Mouse (Mus musculus): Measurements from ENCODE around the gene Pheta2. TPM values are rescaled to one million over a fixed set of nuclear protein-coding genes. Genes with fewer than 3 reads are reported as not detected.
A peak's percentile ranks its signal among the peaks of the same experiment; 100 is the strongest.

Pheta2 gene
- total and polyA plus RNA-seq, 3 experiments, result 18.8 to 67.8 (median 42.2) TPM

DNA sequence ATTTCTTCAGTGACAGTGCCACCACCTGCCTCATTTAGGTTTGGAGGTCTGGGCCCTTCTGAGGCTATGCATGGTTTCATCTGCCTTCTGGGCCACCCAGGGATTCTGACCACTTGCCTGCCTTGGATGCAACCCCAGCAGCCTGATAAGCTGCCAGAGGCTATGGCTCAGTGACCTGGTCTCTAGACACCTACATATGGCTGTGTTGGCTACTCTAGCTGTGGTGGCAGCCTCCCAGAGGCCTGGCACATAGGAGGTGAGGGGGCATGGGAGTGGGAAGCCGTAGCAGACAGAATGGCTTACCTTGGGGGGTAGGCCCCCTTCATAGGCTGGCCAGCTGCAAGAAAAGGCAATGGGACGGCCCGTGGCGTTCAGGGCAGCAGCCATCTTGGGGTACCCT, 3.5 kb upstream of the Pheta2 start:
- H3K27me3 ChIP-seq (ENCODE audit: insufficient read depth, low read length), result no peaks in the 10 kb centered on the region
- H3K9me3 ChIP-seq (replicated peaks), result no peaks in the 10 kb centered on the region
- H3K4me1 ChIP-seq (ENCODE audit: insufficient read depth, low read depth, low read length), result peaks cover 78% of the 10 kb centered on the region
- no peak overlapping the region for H3K4me3 ChIP-seq (ENCODE audit: low read depth, low read length)
- DNase-seq (ENCODE audit: low spot score) (no peak), ATAC-seq (ENCODE audit: extremely low read depth, insufficient number of reproducible peaks, low FRiP score, poor library complexity, severe bottlenecking) (no peak)
- TF ChIP-seq TAL1 (conservative IDR thresholded peaks at IDR 0.05; ENCODE audit: low read depth, low read length), result no peak
- peaks cover 74% of the 10 kb centered on the region for H3K36me3 ChIP-seq (replicated peaks)

DNA sequence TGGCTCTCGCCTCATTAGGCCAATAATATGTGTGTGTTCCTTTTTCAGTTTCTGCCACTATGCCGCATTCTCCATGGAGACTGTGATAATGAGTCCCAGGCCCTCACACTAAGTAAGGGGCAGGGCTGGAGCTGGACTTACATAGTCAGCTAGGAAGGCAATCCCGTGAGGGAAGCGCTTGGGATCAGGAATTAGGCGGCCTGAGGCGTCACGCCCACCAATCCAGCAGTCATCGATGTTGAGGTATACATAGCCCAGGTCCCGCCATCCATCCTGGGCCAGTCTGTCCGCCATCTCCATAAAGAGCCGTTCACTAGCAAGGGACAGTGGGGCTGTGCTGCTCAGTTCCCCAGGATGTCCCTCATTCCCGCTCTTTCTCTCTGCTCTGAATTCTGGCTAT, 2.1 kb upstream of the Pheta2 start:
- peak overlapping the region; percentile 52; the same call in 1 of the 2 replicates for H3K4me3 ChIP-seq (ENCODE audit: low read depth, low read length)
- peaks cover 59% of the 10 kb centered on the region for H3K36me3 ChIP-seq (replicated peaks)
- DNase-seq (ENCODE audit: low spot score) (no peak), ATAC-seq (ENCODE audit: extremely low read depth, insufficient number of reproducible peaks, low FRiP score, poor library complexity, severe bottlenecking) (no peak)
- H3K9me3 ChIP-seq (replicated peaks), result no peaks in the 10 kb centered on the region
- H3K4me1 ChIP-seq (ENCODE audit: insufficient read depth, low read depth, low read length), result peaks cover 77% of the 10 kb centered on the region
- TF ChIP-seq POLR2AphosphoS5 (IDR thresholded peaks at IDR 0.05; ENCODE audit: insufficient replicate concordance, low read depth, low read length) (no peak), GATA2 (IDR thresholded peaks at IDR 0.05; ENCODE audit: borderline replicate concordance, low read depth, low read length) (no peak), TAL1 (conservative IDR thresholded peaks at IDR 0.05; ENCODE audit: low read depth, low read length) (no peak), CTCF (IDR thresholded peaks at IDR 0.05; ENCODE audit: low read depth, low read length) (no peak), GATA1 (IDR thresholded peaks at IDR 0.05; ENCODE audit: borderline replicate concordance, low read length) (no peak)
- no peaks in the 10 kb centered on the region for H3K27me3 ChIP-seq (ENCODE audit: insufficient read depth, low read length)

DNA sequence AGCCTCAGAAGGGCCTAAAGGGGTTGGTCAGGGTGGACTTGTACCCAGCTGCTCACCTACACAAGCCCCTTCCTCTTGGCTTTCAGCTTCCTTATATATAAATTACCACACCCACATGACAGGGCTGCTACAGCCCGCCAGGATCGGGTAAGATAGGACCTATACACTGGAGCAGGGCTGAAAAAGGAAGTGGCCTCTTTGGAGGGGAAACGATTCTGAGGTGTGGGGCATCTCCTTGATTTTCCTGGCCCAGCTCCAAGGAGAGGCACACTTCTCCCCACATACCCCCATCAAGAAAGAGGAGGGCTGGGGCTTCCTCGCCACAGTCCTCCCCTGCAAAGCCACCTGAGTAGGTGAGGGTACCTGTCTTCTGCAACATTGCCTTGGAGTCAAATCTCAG, 867 bp upstream of the Pheta2 start:
- Histone ChIP-seq H3K9me3 (replicated peaks) (no peaks in the 10 kb centered on the region), H3K4me1 (ENCODE audit: insufficient read depth, low read depth, low read length) (peaks cover 76% of the 10 kb centered on the region), H3K4me3 (ENCODE audit: low read depth, low read length) (peak overlapping the region; percentile 71), H3K36me3 (replicated peaks) (peaks cover 55% of the 10 kb centered on the region), H3K27me3 (ENCODE audit: insufficient read depth, low read length) (no peaks in the 10 kb centered on the region)
- DNase-seq (ENCODE audit: low spot score) (peak; percentile 66), ATAC-seq (ENCODE audit: extremely low read depth, insufficient number of reproducible peaks, low FRiP score, poor library complexity, severe bottlenecking) (no peak)
- no peak for TF ChIP-seq GATA2 (IDR thresholded peaks at IDR 0.05; ENCODE audit: borderline replicate concordance, low read depth, low read length)
- TF ChIP-seq POLR2AphosphoS5 (IDR thresholded peaks at IDR 0.05; ENCODE audit: insufficient replicate concordance, low read depth, low read length), result no peak
- no peak for TF ChIP-seq GATA1 (IDR thresholded peaks at IDR 0.05; ENCODE audit: borderline replicate concordance, low read length)
- no peak for TF ChIP-seq TAL1 (conservative IDR thresholded peaks at IDR 0.05; ENCODE audit: low read depth, low read length)
- no peak for TF ChIP-seq CTCF (IDR thresholded peaks at IDR 0.05; ENCODE audit: low read depth, low read length)

DNA sequence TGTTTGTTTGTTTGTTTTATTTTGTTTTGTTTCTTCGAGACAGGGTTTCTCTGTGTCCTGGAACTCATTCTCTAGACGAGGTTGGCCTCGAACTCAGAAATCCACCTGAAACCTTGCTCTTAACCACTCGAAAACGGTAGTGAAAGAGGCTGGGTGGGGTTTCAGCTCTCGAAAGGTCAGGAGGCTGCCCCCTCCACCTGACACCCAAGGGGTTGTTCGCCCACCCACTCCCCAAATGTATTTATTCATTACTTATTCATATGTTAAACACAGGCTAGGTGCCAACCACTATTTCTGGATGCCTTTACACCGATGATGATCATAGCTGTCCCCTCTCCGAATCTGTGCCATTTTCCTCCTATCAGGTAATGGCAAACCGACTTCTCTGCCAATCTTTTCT, 408 bp downstream of the Pheta2 start:
- Histone ChIP-seq H3K4me1 (ENCODE audit: insufficient read depth, low read depth, low read length) (peaks cover 81% of the 10 kb centered on the region), H3K36me3 (replicated peaks) (peaks cover 55% of the 10 kb centered on the region), H3K9me3 (replicated peaks) (no peaks in the 10 kb centered on the region), H3K4me3 (ENCODE audit: low read depth, low read length) (peak overlapping the region; percentile 71; the same call in 1 of the 2 replicates), H3K27me3 (ENCODE audit: insufficient read depth, low read length) (no peaks in the 10 kb centered on the region)
- no peak for TF ChIP-seq POLR2AphosphoS5 (IDR thresholded peaks at IDR 0.05; ENCODE audit: insufficient replicate concordance, low read depth, low read length)
- TF ChIP-seq CTCF (IDR thresholded peaks at IDR 0.05; ENCODE audit: low read depth, low read length), result no peak
- TF ChIP-seq GATA1 (IDR thresholded peaks at IDR 0.05; ENCODE audit: borderline replicate concordance, low read length), result no peak
- TF ChIP-seq GATA2 (IDR thresholded peaks at IDR 0.05; ENCODE audit: borderline replicate concordance, low read depth, low read length), result no peak
- TF ChIP-seq TAL1 (conservative IDR thresholded peaks at IDR 0.05; ENCODE audit: low read depth, low read length), result no peak
- ATAC-seq (ENCODE audit: extremely low read depth, insufficient number of reproducible peaks, low FRiP score, poor library complexity, severe bottlenecking) (no peak), DNase-seq (ENCODE audit: low spot score) (no peak)

DNA sequence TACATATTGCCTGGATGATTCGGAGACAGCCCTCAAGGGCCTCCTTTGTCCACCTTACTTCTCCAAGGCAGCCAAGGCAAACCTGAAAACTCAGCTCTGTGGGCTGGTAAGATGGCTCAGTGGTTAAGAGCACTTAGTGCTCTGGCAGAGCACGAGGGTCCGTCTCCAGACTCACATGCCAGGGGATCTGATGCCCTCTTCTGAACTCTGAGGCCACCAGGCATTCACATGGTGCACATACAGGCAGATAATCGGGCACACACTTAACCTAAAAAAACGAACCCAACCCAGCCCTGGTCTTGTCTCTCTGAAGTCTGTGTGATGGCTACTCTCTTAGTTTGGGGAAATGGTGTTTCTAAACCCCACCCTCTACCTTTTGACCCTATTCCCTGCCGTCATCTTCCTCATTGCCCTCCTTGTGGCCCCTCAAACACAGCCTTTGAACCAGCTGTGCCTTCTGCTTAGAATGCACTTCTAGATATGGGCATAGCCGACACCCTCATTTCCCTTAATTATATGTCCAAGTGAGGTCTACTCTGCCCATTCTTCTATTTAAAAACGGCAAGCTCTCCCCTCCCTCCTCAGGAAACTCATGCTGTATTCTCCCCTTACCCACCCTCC, 1.0 kb downstream of the Pheta2 start:
- Histone ChIP-seq H3K4me1 (ENCODE audit: insufficient read depth, low read depth, low read length) (peaks cover 81% of the 10 kb centered on the region), H3K9me3 (replicated peaks) (no peaks in the 10 kb centered on the region), H3K36me3 (replicated peaks) (peaks cover 55% of the 10 kb centered on the region), H3K27me3 (ENCODE audit: insufficient read depth, low read length) (no peaks in the 10 kb centered on the region), H3K4me3 (ENCODE audit: low read depth, low read length) (peak overlapping the region; percentile 78; the same call in 1 of the 2 replicates)
- ATAC-seq (ENCODE audit: extremely low read depth, insufficient number of reproducible peaks, low FRiP score, poor library complexity, severe bottlenecking) (no peak), DNase-seq (ENCODE audit: low spot score) (no peak)
- TF ChIP-seq CTCF (IDR thresholded peaks at IDR 0.05; ENCODE audit: low read depth, low read length) (no peak), POLR2AphosphoS5 (IDR thresholded peaks at IDR 0.05; ENCODE audit: insufficient replicate concordance, low read depth, low read length) (no peak), GATA2 (IDR thresholded peaks at IDR 0.05; ENCODE audit: borderline replicate concordance, low read depth, low read length) (no peak), TAL1 (conservative IDR thresholded peaks at IDR 0.05; ENCODE audit: low read depth, low read length) (no peak), GATA1 (IDR thresholded peaks at IDR 0.05; ENCODE audit: borderline replicate concordance, low read length) (no peak)

DNA sequence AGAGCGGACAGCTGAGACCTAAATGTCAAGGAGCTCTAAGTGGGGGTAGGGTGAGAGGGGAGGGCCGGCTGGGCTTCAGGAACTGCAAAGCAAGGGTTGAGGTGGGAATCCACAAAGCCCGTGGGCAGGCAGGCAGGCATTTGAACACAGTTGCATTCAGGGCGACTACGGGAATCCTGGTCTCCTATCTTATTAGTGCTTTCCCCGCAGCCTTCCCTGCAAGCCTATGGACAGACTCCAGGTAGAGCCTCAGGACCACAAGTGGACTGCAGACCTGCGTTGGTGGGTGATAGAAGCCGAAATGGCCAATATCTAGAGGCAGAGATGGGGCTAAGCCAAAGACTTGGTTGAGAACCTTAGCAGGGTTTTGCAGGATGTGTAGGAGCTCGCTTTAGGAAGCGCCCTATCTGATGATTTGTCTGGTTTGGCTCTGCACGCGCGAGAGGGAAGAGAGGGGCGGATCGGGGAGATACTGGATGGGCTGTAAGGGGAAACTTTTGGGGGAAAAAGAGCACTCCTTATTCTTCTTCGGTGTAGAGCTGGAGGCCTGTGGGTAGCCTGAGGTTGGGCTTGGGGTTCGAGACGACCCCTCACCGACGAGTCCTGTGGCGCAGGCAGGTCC, 1.8 kb downstream of the Pheta2 start:
- Histone ChIP-seq H3K27me3 (ENCODE audit: insufficient read depth, low read length) (no peaks in the 10 kb centered on the region), H3K36me3 (replicated peaks) (peaks cover 55% of the 10 kb centered on the region), H3K4me1 (ENCODE audit: insufficient read depth, low read depth, low read length) (peaks cover 83% of the 10 kb centered on the region), H3K4me3 (ENCODE audit: low read depth, low read length) (peak overlapping the region; percentile 78), H3K9me3 (replicated peaks) (no peaks in the 10 kb centered on the region)
- TF ChIP-seq TAL1 (conservative IDR thresholded peaks at IDR 0.05; ENCODE audit: low read depth, low read length) (no peak), GATA1 (IDR thresholded peaks at IDR 0.05; ENCODE audit: borderline replicate concordance, low read length) (no peak), CTCF (IDR thresholded peaks at IDR 0.05; ENCODE audit: low read depth, low read length) (no peak), POLR2AphosphoS5 (IDR thresholded peaks at IDR 0.05; ENCODE audit: insufficient replicate concordance, low read depth, low read length) (no peak), GATA2 (IDR thresholded peaks at IDR 0.05; ENCODE audit: borderline replicate concordance, low read depth, low read length) (no peak)
- DNase-seq (ENCODE audit: low spot score), result peak; percentile 31
- ATAC-seq (ENCODE audit: extremely low read depth, insufficient number of reproducible peaks, low FRiP score, poor library complexity, severe bottlenecking), result no peak

All from G1E (cell line).